Mouse (Mus musculus) heart, postnatal 0 days (tissue): ENCODE results near the gene Susd4. TPM values are rescaled to one million over a fixed set of nuclear protein-coding genes. Genes with fewer than 3 reads are reported as not detected.

ENCODE experiments used
- ATAC-seq: fragments of 200-750 bp; cut with Nextera tagmentation; 2 replicates; pipeline ENCODE4 v1.8.0; 2017; ENCODE audit warnings: low read depth, moderate number of reproducible peaks, moderate library complexity; ENCODE audit not compliant: insufficient read depth
- DNase-seq: peaks from one replicate; pipeline ENCODE4 v3.0.0-alpha.2; 2016; ENCODE audit warnings: low spot score
- H3K27ac ChIP-seq: fragments of 300-500 bp; sonication (generic); 2 replicates; pipeline ENCODE4 v1.5.1; 2014; ENCODE audit warnings: low read depth, mild to moderate bottlenecking
- H3K27me3 ChIP-seq: fragments of 300-500 bp; sonication (generic); 2 replicates; pipeline ENCODE4 v1.6.1; 2014; ENCODE audit warnings: low read length, mixed read lengths; ENCODE audit not compliant: control insufficient read depth, insufficient read depth
- H3K36me3 ChIP-seq: fragments of 300-500 bp; sonication (generic); replicated peaks from 2 replicates; pipeline ENCODE4 v1.6.1; 2014; ENCODE audit warnings: low read length, mixed read lengths; ENCODE audit not compliant: control insufficient read depth, insufficient read depth
- H3K4me1 ChIP-seq: fragments of 300-500 bp; sonication (generic); 2 replicates; pipeline ENCODE4 v1.6.1; 2014; ENCODE audit warnings: antibody characterized with exemption; ENCODE audit not compliant: control insufficient read depth, insufficient read depth
- H3K4me2 ChIP-seq: fragments of 300-500 bp; sonication (generic); 2 replicates; pipeline ENCODE4 v1.6.1; 2014; ENCODE audit warnings: low read depth, mild to moderate bottlenecking, low read length, moderate library complexity
- H3K4me3 ChIP-seq: fragments of 300-500 bp; sonication (generic); 2 replicates; pipeline ENCODE4 v1.5.1; 2014; ENCODE audit warnings: low read depth, low read length
- H3K9ac ChIP-seq: fragments of 300-500 bp; sonication (generic); replicated peaks from 2 replicates; pipeline ENCODE4 v1.6.1; 2014; ENCODE audit warnings: low read depth, low read length, mixed read lengths
- H3K9me3 ChIP-seq: fragments of 300-500 bp; sonication (generic); replicated peaks from 2 replicates; pipeline ENCODE4 v1.6.1; 2016; ENCODE audit warnings: low read length; ENCODE audit not compliant: control insufficient read depth
- CTCF ChIP-seq: IDR thresholded peaks from 2 replicates; pipeline ENCODE4 v1.5.1; 2016; ENCODE audit warnings: antibody characterized with exemption, control low read depth, low read depth
- EP300 ChIP-seq: IDR thresholded peaks from 2 replicates; pipeline ENCODE4 v1.6.1; 2016; ENCODE audit warnings: antibody characterized with exemption, low read depth
- WGBS: fragments of 180-500 bp; shearing (Covaris S2); extraction: QIAGEN DNeasy Blood & Tissue Kit; methylation state at CpG from one replicate; pipeline ENCODE4 v1.1.7; 2014; 5-methylcytosine and 5-hydroxymethylcytosine counted together
- polyA plus RNA-seq: library from polyadenylated mRNA; unstranded; fragments of >200 nt; fragmentation: Nextera tagmentation; extraction: Ambion mirVana; gene quantifications from 2 replicates; pipeline ENCODE4 v1.2.1, GENCODE M21; 2015
- total RNA-seq: library from RNA; depleted of rRNA; stranded (reverse); fragments of >200 nt; gene quantifications from 2 replicates; pipeline ENCODE4 v1.2.3, GENCODE M21; 2014; ENCODE audit warnings: low replicate concordance; rRNA removed

Susd4 gene
- 0.85 and 6.4 TPM in 2 replicates for total RNA-seq
- polyA plus RNA-seq, result 1.8 and 2.2 TPM in 2 replicates

DNA sequence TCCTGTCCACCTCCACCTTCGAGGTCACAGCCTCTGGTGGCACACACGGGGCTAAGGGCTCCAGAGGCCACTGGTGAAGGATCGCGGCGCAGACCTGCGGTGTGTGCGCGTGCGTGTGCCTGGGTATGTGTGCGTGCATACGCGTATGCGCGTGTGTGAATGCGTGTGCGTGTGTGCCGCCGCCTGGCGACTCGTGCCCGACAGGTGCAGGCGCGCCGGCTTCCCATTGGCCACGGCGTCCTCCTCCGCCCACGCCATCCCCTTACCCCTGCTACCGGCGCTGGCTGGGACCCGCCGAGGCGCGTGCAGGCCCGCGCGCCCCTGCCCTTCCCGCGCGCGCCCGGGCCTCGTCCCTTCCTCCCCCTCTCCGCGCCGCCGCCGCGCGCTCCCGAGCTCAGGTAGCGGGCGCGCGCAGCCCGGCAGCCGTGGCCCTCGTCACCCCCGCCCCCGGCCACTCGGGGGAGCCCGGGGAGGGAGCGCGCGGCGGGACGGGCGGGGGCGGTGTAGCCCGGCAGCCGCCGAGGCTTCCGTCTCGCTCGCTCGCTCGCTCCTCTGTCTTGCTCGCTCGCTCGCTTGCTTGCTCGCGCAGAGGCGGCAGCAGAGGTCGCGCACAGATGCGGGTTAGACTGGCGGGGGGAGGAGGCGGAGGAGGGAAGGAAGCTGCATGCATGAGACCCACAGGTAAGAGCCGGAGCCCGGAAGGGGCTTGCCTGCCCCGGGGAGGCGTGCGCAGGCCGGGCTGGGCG lies at the start of gene Susd4:
TSS of gene Susd4 (plus strand) at position 145 of the 746 bp plus-strand sequence.
- peak within 1 kb of the TSS; percentile 66 for H3K4me3 ChIP-seq
- peaks cover 31% of the 10 kb centered on the region for H3K27me3 ChIP-seq
- no peak within 1 kb of the TSS for H3K27ac ChIP-seq
- no peaks in the 10 kb centered on the region; the same call in 1 of the 2 replicates for H3K9me3 ChIP-seq
- peak within 1 kb of the TSS; percentile 32 for H3K9ac ChIP-seq
- WGBS, result under 1% methylated on average over 77 of the region's 95 CpGs
- ATAC-seq (peak; percentile 82), DNase-seq (peak; percentile 28)
- H3K4me2 ChIP-seq, result peak within 1 kb of the TSS; percentile 98
- H3K36me3 ChIP-seq, result no peaks in the 10 kb centered on the region
- TF ChIP-seq CTCF (0 out of 2 replicates have a peak, but pooled peaks have one; percentile 10), EP300 (no peak)
- H3K4me1 ChIP-seq, result peaks cover 4% of the 10 kb centered on the region; the same call in 1 of the 2 replicates

DNA sequence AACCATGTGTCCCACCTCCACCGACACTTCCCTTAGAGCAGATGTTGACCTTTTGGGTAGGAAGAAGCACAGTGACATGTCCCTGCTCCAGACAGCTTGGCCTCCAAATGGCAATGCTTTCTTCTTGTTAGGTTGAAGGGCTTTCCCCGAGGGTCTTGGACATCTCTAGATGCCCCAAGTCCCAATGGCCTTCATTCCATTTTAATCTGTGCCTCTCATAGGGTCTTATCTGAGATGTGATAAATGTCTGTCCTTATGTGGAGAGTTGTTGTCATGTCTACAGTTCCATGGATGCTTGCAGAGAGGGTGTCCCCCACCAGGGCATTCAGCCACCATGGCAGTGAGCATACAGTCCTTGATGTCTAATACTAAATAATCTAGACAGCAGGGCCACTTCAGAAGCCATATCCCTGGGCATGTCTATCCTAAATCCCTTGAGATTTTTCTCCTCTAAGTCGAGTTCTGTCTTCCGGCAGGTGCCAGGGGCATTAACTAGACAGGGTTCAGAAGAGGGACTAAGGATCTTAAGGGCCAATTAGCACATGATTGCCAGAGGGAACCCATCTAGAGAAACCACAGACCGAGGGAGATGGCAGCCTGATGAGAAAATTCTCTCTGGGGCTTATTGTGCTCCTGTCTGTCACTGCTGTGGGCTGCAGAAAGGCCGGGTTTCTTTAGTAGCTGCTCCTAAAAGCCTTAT lies 49.3 kb upstream of the Susd4 start:
- Histone ChIP-seq H3K4me2 (no peak overlapping the region), H3K36me3 (no peaks in the 10 kb centered on the region), H3K4me1 (no peaks in the 10 kb centered on the region), H3K27ac (no peak overlapping the region), H3K9ac (no peak overlapping the region), H3K9me3 (no peaks in the 10 kb centered on the region), H3K27me3 (no peaks in the 10 kb centered on the region), H3K4me3 (no peak overlapping the region)
- WGBS, result 68% methylated on average over 6 of the region's 6 CpGs
- TF ChIP-seq CTCF, result no peak
- TF ChIP-seq EP300, result no peak
- ATAC-seq (no peak), DNase-seq (no peak)

- Histone ChIP-seq H3K4me1 (0 out of 2 replicates have a peak, but pooled peaks cover 5% of the 10 kb centered on the region), H3K9ac (no peak overlapping the region), H3K27me3 (no peaks in the 10 kb centered on the region), H3K9me3 (no peaks in the 10 kb centered on the region), H3K27ac (no peak overlapping the region), H3K4me2 (no peak overlapping the region), H3K36me3 (no peaks in the 10 kb centered on the region), H3K4me3 (no peak overlapping the region)
- WGBS, result 71% methylated on average over 12 of the region's 12 CpGs
- no peak for TF ChIP-seq EP300
- TF ChIP-seq CTCF, result no peak
- ATAC-seq, result no peak
- DNase-seq, result no peak
Measured at GRCm38 (mm10) chr1:182727541-182727940, 36.1 kb upstream of the Susd4 start.

- no peak for ATAC-seq
- no peak overlapping the region for H3K4me3 ChIP-seq
- H3K9me3 ChIP-seq, result no peaks in the 10 kb centered on the region
- 63% methylated on average over 9 of the region's 9 CpGs for WGBS
- 0 out of 2 replicates have a peak, but pooled peaks cover 5% of the 10 kb centered on the region for H3K4me1 ChIP-seq
- no peaks in the 10 kb centered on the region for H3K36me3 ChIP-seq
- no peak overlapping the region for H3K27ac ChIP-seq
- no peaks in the 10 kb centered on the region for H3K27me3 ChIP-seq
- no peak overlapping the region for H3K9ac ChIP-seq
- TF ChIP-seq EP300, result no peak
- TF ChIP-seq CTCF, result no peak
- H3K4me2 ChIP-seq, result no peak overlapping the region
- DNase-seq, result no peak
Measured at GRCm38 (mm10) chr1:182729002-182729401, 34.7 kb upstream of the Susd4 start.

DNA sequence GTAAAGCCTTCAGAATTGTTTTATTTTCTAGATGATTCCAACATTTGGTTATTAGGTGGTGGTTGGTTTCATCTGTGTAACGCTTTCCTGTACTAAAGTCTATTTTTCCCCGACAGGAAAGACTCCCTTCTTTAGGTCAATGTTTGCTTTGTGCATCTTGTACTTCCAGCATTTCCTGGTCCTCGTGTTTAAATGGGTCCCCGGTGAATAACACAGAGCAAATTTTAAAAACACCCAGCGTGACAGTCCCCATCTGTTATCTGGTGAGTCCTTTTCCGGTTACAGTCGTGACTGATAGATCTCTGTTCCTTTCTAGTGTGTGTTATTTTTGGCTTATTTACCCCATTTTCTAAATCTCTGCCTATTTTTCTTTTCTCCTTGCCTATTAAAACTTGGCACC lies 31.0 kb upstream of the Susd4 start:
- H3K4me1 ChIP-seq, result 0 out of 2 replicates have a peak, but pooled peaks cover 5% of the 10 kb centered on the region
- no peaks in the 10 kb centered on the region for H3K9me3 ChIP-seq
- 25% methylated on average over 7 of the region's 7 CpGs for WGBS
- TF ChIP-seq EP300 (no peak), CTCF (no peak)
- H3K36me3 ChIP-seq, result no peaks in the 10 kb centered on the region
- no peak overlapping the region for H3K4me2 ChIP-seq
- DNase-seq, result peak; percentile 17
- H3K9ac ChIP-seq, result no peak overlapping the region
- ATAC-seq, result no peak
- H3K4me3 ChIP-seq, result no peak overlapping the region
- no peak overlapping the region for H3K27ac ChIP-seq
- H3K27me3 ChIP-seq, result no peaks in the 10 kb centered on the region
